Mouse (Mus musculus): ENCODE results near the gene Nedd8. TPM values are rescaled to one million over a fixed set of nuclear protein-coding genes. Genes with fewer than 3 reads are reported as not detected.
A peak's percentile ranks its signal among the peaks of the same experiment; 100 is the strongest.

The Nedd8 gene
- polyA plus RNA-seq, 1 experiment = 287 TPM

DNA sequence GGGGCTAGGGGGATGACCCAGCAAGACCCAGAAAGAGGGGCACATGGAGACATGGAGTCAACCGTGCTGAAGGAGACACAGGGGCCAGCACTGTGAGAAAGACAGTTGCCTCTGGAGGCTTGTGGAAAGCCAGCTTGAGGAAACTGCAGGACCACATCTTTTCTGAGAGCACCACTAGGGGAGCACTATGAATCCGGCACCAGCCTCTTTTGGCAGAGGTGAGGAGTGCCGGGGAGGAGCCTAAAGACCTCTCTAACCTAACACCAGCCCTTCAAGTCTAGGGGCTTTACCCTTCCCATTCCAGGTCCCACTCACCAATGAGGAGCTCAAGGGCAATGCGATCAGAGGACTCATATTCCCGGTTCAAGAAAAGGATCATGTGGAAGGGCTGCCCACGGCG is 39.9 kb upstream of the Nedd8 start:
- H3K27ac ChIP-seq (ENCODE audit: insufficient read depth, low read length) = no peak overlapping the region
- no peaks in the 10 kb centered on the region for H3K4me1 ChIP-seq (ENCODE audit: control insufficient read depth, insufficient read depth, low read length)
- H3K4me3 ChIP-seq (ENCODE audit: insufficient read depth, low read length) = no peak overlapping the region
- TF ChIP-seq POLR2A (IDR thresholded peaks at IDR 0.05; ENCODE audit: low read depth, low read length) = no peak
- no peak for TF ChIP-seq CTCF (IDR thresholded peaks at IDR 0.05; ENCODE audit: borderline replicate concordance, insufficient read depth, low read length)

GRCm38 (mm10) chr14:55709509-55709908 is 37.6 kb upstream of the Nedd8 start:
- Histone ChIP-seq H3K4me3 (ENCODE audit: insufficient read depth, low read length) (no peak overlapping the region), H3K27ac (ENCODE audit: insufficient read depth, low read length) (no peak overlapping the region), H3K4me1 (ENCODE audit: control insufficient read depth, insufficient read depth, low read length) (no peaks in the 10 kb centered on the region)
- TF ChIP-seq POLR2A (IDR thresholded peaks at IDR 0.05; ENCODE audit: low read depth, low read length) = no peak
- no peak for TF ChIP-seq CTCF (IDR thresholded peaks at IDR 0.05; ENCODE audit: borderline replicate concordance, insufficient read depth, low read length)

GRCm38 (mm10) chr14:55707397-55707796 is 35.5 kb upstream of the Nedd8 start:
- Histone ChIP-seq H3K27ac (ENCODE audit: insufficient read depth, low read length) (no peak overlapping the region), H3K4me1 (ENCODE audit: control insufficient read depth, insufficient read depth, low read length) (no peaks in the 10 kb centered on the region), H3K4me3 (ENCODE audit: insufficient read depth, low read length) (no peak overlapping the region)
- TF ChIP-seq CTCF (IDR thresholded peaks at IDR 0.05; ENCODE audit: borderline replicate concordance, insufficient read depth, low read length) = no peak
- no peak for TF ChIP-seq POLR2A (IDR thresholded peaks at IDR 0.05; ENCODE audit: low read depth, low read length)

DNA sequence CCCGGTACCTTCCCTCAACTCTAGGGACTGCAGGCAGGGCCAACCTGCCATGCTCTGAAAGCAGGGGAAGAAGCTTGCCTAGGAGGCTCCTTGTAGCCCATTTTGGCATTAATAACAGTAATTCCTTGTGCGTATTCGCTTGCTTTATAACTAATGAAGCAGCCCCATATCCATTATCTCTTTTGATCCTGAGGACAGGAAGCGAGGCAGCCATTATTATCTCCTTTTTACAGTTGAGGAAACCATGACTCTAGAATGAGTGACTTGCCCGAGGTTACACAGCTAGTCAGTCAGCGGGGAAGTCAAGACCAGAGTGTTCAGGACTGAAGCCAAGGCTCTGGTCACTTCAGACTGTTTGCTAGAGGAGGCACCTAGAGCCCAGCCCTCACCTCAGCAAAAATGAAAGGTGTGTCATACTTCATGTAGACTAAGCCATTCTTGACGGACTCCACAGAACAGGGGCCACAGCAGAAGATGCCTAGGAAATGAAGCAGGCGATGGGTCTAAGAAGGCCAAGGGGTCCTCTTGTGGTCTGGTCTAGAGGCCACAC is 34.2 kb upstream of the Nedd8 start:
- no peaks in the 10 kb centered on the region for H3K4me1 ChIP-seq (ENCODE audit: control insufficient read depth, insufficient read depth, low read length)
- no peak for TF ChIP-seq POLR2A (IDR thresholded peaks at IDR 0.05; ENCODE audit: low read depth, low read length)
- no peak overlapping the region for H3K27ac ChIP-seq (ENCODE audit: insufficient read depth, low read length)
- H3K4me3 ChIP-seq (ENCODE audit: insufficient read depth, low read length) = no peak overlapping the region

GRCm38 (mm10) chr14:55702761-55703160 is 30.8 kb upstream of the Nedd8 start:
- H3K4me1 ChIP-seq (ENCODE audit: control insufficient read depth, insufficient read depth, low read length) = no peaks in the 10 kb centered on the region
- no peak overlapping the region for H3K27ac ChIP-seq (ENCODE audit: insufficient read depth, low read length)
- no peak for TF ChIP-seq CTCF (IDR thresholded peaks at IDR 0.05; ENCODE audit: borderline replicate concordance, insufficient read depth, low read length)
- no peak for TF ChIP-seq POLR2A (IDR thresholded peaks at IDR 0.05; ENCODE audit: low read depth, low read length)
- H3K4me3 ChIP-seq (ENCODE audit: insufficient read depth, low read length) = no peak overlapping the region

DNA sequence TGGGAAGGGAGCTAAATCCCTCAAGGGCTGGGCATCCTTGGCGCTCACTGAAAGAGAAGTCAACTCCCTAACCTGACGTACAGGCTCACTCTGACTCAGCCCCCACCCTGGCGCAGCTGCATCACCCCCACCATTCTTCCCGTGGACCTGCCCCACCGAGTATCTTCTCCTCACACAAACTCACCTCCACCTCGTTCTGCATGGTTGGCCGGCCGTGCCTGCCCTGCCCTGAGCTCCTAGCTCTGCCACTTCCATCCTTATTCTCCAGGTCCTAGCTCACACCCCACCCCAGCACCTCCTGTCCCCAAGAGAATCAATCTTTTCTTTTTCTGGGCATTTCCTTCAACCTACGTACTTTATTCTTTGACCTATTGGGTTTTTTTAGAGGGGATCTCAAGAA is 29.2 kb upstream of the Nedd8 start:
- no peak overlapping the region for H3K27ac ChIP-seq (ENCODE audit: insufficient read depth, low read length)
- no peaks in the 10 kb centered on the region for H3K4me1 ChIP-seq (ENCODE audit: control insufficient read depth, insufficient read depth, low read length)
- TF ChIP-seq POLR2A (IDR thresholded peaks at IDR 0.05; ENCODE audit: low read depth, low read length) (no peak), CTCF (IDR thresholded peaks at IDR 0.05; ENCODE audit: borderline replicate concordance, insufficient read depth, low read length) (no peak)
- no peak overlapping the region for H3K4me3 ChIP-seq (ENCODE audit: insufficient read depth, low read length)

DNA sequence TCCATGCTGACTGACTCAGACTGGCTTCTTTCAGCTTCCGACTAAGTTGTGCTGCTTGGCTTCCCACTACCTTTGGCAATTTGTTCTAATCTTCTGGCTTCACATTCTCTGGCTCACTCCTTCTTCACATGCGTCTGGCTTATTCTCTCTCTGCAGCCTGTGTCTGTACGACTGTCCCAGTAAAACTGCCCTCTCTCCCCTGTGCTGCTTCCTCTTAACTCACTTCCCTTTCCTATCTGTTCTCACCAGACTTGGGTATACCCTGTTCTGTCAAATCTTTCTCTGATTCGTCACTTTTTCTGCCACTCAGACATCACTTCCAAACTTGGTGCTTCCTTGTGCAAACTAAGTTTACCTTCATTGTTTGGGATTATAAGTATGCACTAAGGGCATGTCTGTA is 25.3 kb upstream of the Nedd8 start:
- Histone ChIP-seq H3K4me1 (ENCODE audit: control insufficient read depth, insufficient read depth, low read length) (no peaks in the 10 kb centered on the region), H3K27ac (ENCODE audit: insufficient read depth, low read length) (no peak overlapping the region), H3K4me3 (ENCODE audit: insufficient read depth, low read length) (no peak overlapping the region)
- TF ChIP-seq CTCF (IDR thresholded peaks at IDR 0.05; ENCODE audit: borderline replicate concordance, insufficient read depth, low read length) (no peak), POLR2A (IDR thresholded peaks at IDR 0.05; ENCODE audit: low read depth, low read length) (no peak)

GRCm38 (mm10) chr14:55689433-55689832 is 17.5 kb upstream of the Nedd8 start:
- H3K27ac ChIP-seq (ENCODE audit: insufficient read depth, low read length) = no peak overlapping the region
- no peak overlapping the region for H3K4me3 ChIP-seq (ENCODE audit: insufficient read depth, low read length)
- TF ChIP-seq CTCF (IDR thresholded peaks at IDR 0.05; ENCODE audit: borderline replicate concordance, insufficient read depth, low read length) (no peak), POLR2A (IDR thresholded peaks at IDR 0.05; ENCODE audit: low read depth, low read length) (no peak)
- H3K4me1 ChIP-seq (ENCODE audit: control insufficient read depth, insufficient read depth, low read length) = no peaks in the 10 kb centered on the region

GRCm38 (mm10) chr14:55682118-55682493 is 10.2 kb upstream of the Nedd8 start:
- no peaks in the 10 kb centered on the region; the same call in 1 of the 2 replicates for H3K4me1 ChIP-seq (ENCODE audit: control insufficient read depth, insufficient read depth, low read length)
- H3K4me3 ChIP-seq (ENCODE audit: insufficient read depth, low read length) = peak overlapping the region; percentile 22
- H3K27ac ChIP-seq (ENCODE audit: insufficient read depth, low read length) = no peak overlapping the region
- TF ChIP-seq CTCF (IDR thresholded peaks at IDR 0.05; ENCODE audit: borderline replicate concordance, insufficient read depth, low read length) (no peak), POLR2A (IDR thresholded peaks at IDR 0.05; ENCODE audit: low read depth, low read length) (no peak)

GRCm38 (mm10) chr14:55681160-55682117 is 9.5 kb upstream of the Nedd8 start, which contains the start of gene Tinf2:
Tinf2 (minus strand) TSS chr14:55681820.
- peak within 1 kb of the TSS; percentile 27; the same call in 1 of the 2 replicates for H3K27ac ChIP-seq (ENCODE audit: insufficient read depth, low read length)
- TF ChIP-seq CTCF (IDR thresholded peaks at IDR 0.05; ENCODE audit: borderline replicate concordance, insufficient read depth, low read length) = no peak
- TF ChIP-seq POLR2A (IDR thresholded peaks at IDR 0.05; ENCODE audit: low read depth, low read length) = no peak; the same call in none of the 2 replicates
- peak within 1 kb of the TSS; percentile 79 for H3K4me3 ChIP-seq (ENCODE audit: insufficient read depth, low read length)
- H3K4me1 ChIP-seq (ENCODE audit: control insufficient read depth, insufficient read depth, low read length) = no peaks in the 10 kb centered on the region; the same call in 1 of the 2 replicates
